Mouse (Mus musculus): Measurements from ENCODE around the gene Epop. TPM values are rescaled to one million over a fixed set of nuclear protein-coding genes. Genes with fewer than 3 reads are reported as not detected.

Epop gene
- 0.86 and 1.2 TPM in 2 replicates for polyA plus RNA-seq (2012; rRNA removed)

- no peak within 1 kb of the TSS for H3K27ac ChIP-seq (ENCODE audit: insufficient read depth, low read depth, low read length)
- TF ChIP-seq CTCF (conservative IDR thresholded peaks at IDR 0.05; ENCODE audit: insufficient read depth, insufficient read length, low read depth, low read length): no peak
- TF ChIP-seq POLR2A (IDR thresholded peaks at IDR 0.05; ENCODE audit: low read depth, low read length): no peak
- no peaks in the 10 kb centered on the region for H3K4me1 ChIP-seq (ENCODE audit: control insufficient read depth, insufficient read depth, low read length)
- peaks cover 10% of the 10 kb centered on the region for H3K27me3 ChIP-seq (replicated peaks; ENCODE audit: control insufficient read depth, insufficient read depth, low read length)
- H3K4me3 ChIP-seq (ENCODE audit: insufficient read depth, low read depth, low read length): peak within 1 kb of the TSS; percentile 56
- no peaks in the 10 kb centered on the region for H3K36me3 ChIP-seq (ENCODE audit: control insufficient read depth, insufficient read depth, low read length)
- peak; percentile 91 for DNase-seq
- WGBS: under 1% methylated on average over 47 of the region's 47 CpGs
Observed at GRCm38 (mm10) chr11:97629576-97629975, at the start of gene Epop. Gene Epop, minus strand, starts transcription at chr11:97629702.

- 94% methylated on average over 15 of the region's 15 CpGs for WGBS
- Histone ChIP-seq H3K27ac (ENCODE audit: insufficient read depth, low read depth, low read length) (no peak overlapping the region), H3K27me3 (replicated peaks; ENCODE audit: control insufficient read depth, insufficient read depth, low read length) (no peaks in the 10 kb centered on the region), H3K36me3 (ENCODE audit: control insufficient read depth, insufficient read depth, low read length) (peaks cover 10% of the 10 kb centered on the region), H3K4me1 (ENCODE audit: control insufficient read depth, insufficient read depth, low read length) (no peaks in the 10 kb centered on the region), H3K4me3 (ENCODE audit: insufficient read depth, low read depth, low read length) (no peak overlapping the region)
- TF ChIP-seq CTCF (conservative IDR thresholded peaks at IDR 0.05; ENCODE audit: insufficient read depth, insufficient read length, low read depth, low read length) (no peak), POLR2A (IDR thresholded peaks at IDR 0.05; ENCODE audit: low read depth, low read length) (no peak)
- no peak for DNase-seq
Observed at GRCm38 (mm10) chr11:97678301-97678700, 48.8 kb upstream of the Epop start.

DNA sequence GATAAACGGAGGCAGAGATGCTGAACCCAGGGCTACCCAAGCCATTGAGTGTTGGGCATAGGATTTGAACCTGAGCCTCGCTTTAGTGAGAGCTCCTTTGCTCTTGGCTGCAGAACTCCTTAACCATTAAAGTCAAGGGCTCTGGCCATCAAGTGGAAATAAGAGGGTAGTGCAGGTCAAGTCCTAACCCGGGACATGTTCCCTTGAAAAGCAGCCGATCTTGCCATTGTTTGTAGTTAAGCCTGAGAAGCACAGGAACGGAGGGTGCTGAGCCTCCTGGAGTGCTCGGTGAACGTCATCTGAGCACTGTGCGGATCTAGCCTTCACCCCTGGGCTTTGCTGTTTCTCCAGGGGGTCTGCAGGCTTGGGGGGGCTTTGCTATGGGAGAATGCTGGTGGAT is 48.3 kb upstream of the Epop start:
- 75% methylated on average over 8 of the region's 8 CpGs for WGBS
- TF ChIP-seq POLR2A (IDR thresholded peaks at IDR 0.05; ENCODE audit: low read depth, low read length): no peak
- no peak for TF ChIP-seq CTCF (conservative IDR thresholded peaks at IDR 0.05; ENCODE audit: insufficient read depth, insufficient read length, low read depth, low read length)
- no peaks in the 10 kb centered on the region for H3K27me3 ChIP-seq (replicated peaks; ENCODE audit: control insufficient read depth, insufficient read depth, low read length)
- no peak for DNase-seq
- no peaks in the 10 kb centered on the region for H3K4me1 ChIP-seq (ENCODE audit: control insufficient read depth, insufficient read depth, low read length)
- peaks cover 10% of the 10 kb centered on the region for H3K36me3 ChIP-seq (ENCODE audit: control insufficient read depth, insufficient read depth, low read length)
- H3K27ac ChIP-seq (ENCODE audit: insufficient read depth, low read depth, low read length): no peak overlapping the region
- no peak overlapping the region for H3K4me3 ChIP-seq (ENCODE audit: insufficient read depth, low read depth, low read length)

DNA sequence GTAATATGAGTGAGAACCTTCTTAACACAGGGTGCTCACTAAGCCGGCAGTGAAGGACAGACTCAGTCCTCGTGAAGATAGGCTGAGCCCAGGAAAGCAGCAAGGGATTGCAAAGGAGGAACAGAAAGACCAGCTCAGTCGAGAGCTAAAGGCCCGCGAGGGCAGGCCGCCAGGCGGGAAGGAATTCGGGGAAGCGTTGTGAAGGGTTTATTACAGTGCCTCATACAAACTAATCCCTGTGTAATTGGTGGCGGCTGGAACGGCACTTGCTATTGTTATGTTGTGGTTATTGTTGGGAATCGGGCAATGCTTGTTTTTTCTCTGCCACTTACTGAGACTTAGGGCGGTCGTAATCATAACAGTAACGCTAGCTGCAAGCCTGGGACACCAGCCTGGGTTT is 47.9 kb upstream of the Epop start:
- TF ChIP-seq CTCF (conservative IDR thresholded peaks at IDR 0.05; ENCODE audit: insufficient read depth, insufficient read length, low read depth, low read length) (no peak), POLR2A (IDR thresholded peaks at IDR 0.05; ENCODE audit: low read depth, low read length) (no peak)
- no peaks in the 10 kb centered on the region for H3K27me3 ChIP-seq (replicated peaks; ENCODE audit: control insufficient read depth, insufficient read depth, low read length)
- no peak overlapping the region for H3K4me3 ChIP-seq (ENCODE audit: insufficient read depth, low read depth, low read length)
- no peaks in the 10 kb centered on the region for H3K4me1 ChIP-seq (ENCODE audit: control insufficient read depth, insufficient read depth, low read length)
- WGBS: 62% methylated on average over 15 of the region's 15 CpGs
- no peak for DNase-seq
- peaks cover 10% of the 10 kb centered on the region for H3K36me3 ChIP-seq (ENCODE audit: control insufficient read depth, insufficient read depth, low read length)
- no peak overlapping the region for H3K27ac ChIP-seq (ENCODE audit: insufficient read depth, low read depth, low read length)

GRCm38 (mm10) chr11:97676050-97676754 is 46.7 kb upstream of the Epop start:
- no peaks in the 10 kb centered on the region for H3K4me1 ChIP-seq (ENCODE audit: control insufficient read depth, insufficient read depth, low read length)
- no peak for TF ChIP-seq CTCF (conservative IDR thresholded peaks at IDR 0.05; ENCODE audit: insufficient read depth, insufficient read length, low read depth, low read length)
- TF ChIP-seq POLR2A (IDR thresholded peaks at IDR 0.05; ENCODE audit: low read depth, low read length): no peak
- no peak overlapping the region for H3K4me3 ChIP-seq (ENCODE audit: insufficient read depth, low read depth, low read length)
- WGBS: 83% methylated on average over 15 of the region's 15 CpGs
- H3K27me3 ChIP-seq (replicated peaks; ENCODE audit: control insufficient read depth, insufficient read depth, low read length): no peaks in the 10 kb centered on the region
- H3K27ac ChIP-seq (ENCODE audit: insufficient read depth, low read depth, low read length): no peak overlapping the region
- peaks cover 10% of the 10 kb centered on the region for H3K36me3 ChIP-seq (ENCODE audit: control insufficient read depth, insufficient read depth, low read length)
- no peak for DNase-seq

DNA sequence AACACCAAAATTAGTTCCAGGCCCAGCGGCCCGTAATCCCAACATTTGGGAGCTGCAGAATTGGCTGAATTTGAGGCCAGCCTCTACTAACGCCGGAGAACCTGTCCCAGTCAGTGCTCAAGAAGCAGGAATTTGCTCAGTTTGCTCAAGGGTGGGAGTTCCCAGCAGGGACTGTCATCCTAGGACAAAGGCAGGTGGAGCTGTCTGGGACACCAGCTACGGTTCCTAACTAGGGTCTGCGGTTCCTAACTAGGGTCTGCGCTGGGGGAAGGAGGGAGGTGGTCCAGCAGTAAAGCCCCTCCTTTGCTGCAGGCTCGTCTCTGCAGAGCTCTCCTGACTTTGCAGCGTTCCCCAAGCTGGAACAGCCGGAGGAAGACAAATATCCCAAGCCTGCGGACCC is 43.6 kb upstream of the Epop start:
- no peak for DNase-seq
- TF ChIP-seq POLR2A (IDR thresholded peaks at IDR 0.05; ENCODE audit: low read depth, low read length): no peak
- no peak for TF ChIP-seq CTCF (conservative IDR thresholded peaks at IDR 0.05; ENCODE audit: insufficient read depth, insufficient read length, low read depth, low read length)
- WGBS: 95% methylated on average over 11 of the region's 11 CpGs
- Histone ChIP-seq H3K4me3 (ENCODE audit: insufficient read depth, low read depth, low read length) (no peak overlapping the region), H3K27ac (ENCODE audit: insufficient read depth, low read depth, low read length) (no peak overlapping the region), H3K4me1 (ENCODE audit: control insufficient read depth, insufficient read depth, low read length) (0 out of 2 replicates have a peak, but pooled peaks cover 3% of the 10 kb centered on the region), H3K36me3 (ENCODE audit: control insufficient read depth, insufficient read depth, low read length) (peaks cover 7% of the 10 kb centered on the region), H3K27me3 (replicated peaks; ENCODE audit: control insufficient read depth, insufficient read depth, low read length) (no peaks in the 10 kb centered on the region)

GRCm38 (mm10) chr11:97671177-97671527 is 41.6 kb upstream of the Epop start:
- H3K4me3 ChIP-seq (ENCODE audit: insufficient read depth, low read depth, low read length): no peak overlapping the region
- H3K4me1 ChIP-seq (ENCODE audit: control insufficient read depth, insufficient read depth, low read length): 0 out of 2 replicates have a peak, but pooled peaks cover 3% of the 10 kb centered on the region
- no peak for DNase-seq
- no peaks in the 10 kb centered on the region for H3K27me3 ChIP-seq (replicated peaks; ENCODE audit: control insufficient read depth, insufficient read depth, low read length)
- no peak overlapping the region for H3K27ac ChIP-seq (ENCODE audit: insufficient read depth, low read depth, low read length)
- peaks cover 3% of the 10 kb centered on the region for H3K36me3 ChIP-seq (ENCODE audit: control insufficient read depth, insufficient read depth, low read length)
- TF ChIP-seq CTCF (conservative IDR thresholded peaks at IDR 0.05; ENCODE audit: insufficient read depth, insufficient read length, low read depth, low read length) (no peak), POLR2A (IDR thresholded peaks at IDR 0.05; ENCODE audit: low read depth, low read length) (no peak)
- 64% methylated on average over 2 of the region's 2 CpGs for WGBS
